Mouse (Mus musculus): Measurements from ENCODE around the gene Col6a3. TPM values are rescaled to one million over a fixed set of nuclear protein-coding genes. Genes with fewer than 3 reads are reported as not detected.

Gene Col6a3
- polyA plus RNA-seq, 1 experiment from 2014 or later = 7.7 TPM

DNA sequence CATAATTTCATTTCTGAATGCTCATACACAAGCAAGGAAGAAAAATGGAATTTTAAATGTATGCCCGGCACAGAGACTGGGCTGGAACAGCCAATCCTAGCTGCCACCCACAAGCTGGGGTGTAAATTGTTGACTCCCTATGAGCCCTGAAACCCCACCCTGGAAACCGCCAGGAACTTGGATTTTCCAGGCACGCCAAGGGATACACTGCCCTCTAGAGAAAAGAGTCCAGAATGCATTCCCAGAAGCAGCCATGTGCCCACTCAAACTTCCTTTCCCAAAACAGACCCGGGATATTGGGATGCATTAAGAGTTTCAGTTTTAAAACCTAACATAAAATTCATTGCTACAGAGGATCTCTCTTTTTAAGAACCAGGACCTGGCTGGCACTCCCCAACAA lies 3.5 kb downstream of the Col6a3 start:
- WGBS (ENCODE audit: insufficient replicate concordance) = 11% methylated on average over 4 of the region's 4 CpGs
- no peak for ATAC-seq

DNA sequence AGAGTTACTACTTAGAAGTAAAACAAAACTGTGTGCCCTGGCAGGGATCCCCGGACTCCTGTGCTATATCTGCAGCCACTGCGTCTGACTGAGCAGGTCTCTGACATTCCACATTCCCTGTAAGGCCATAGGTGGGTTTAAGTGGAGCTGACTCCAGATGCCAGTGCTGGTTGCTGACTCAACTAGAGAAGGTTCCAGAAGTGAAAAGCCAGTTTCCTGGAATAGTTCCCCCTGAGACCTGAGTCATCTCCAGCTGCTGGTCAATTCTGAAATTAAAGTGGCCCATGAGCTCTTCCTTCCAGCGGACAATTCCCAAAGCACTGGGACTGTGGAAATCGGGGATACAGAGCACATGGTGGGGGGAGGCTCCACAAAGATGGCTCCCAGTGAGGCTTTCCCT lies 5.1 kb downstream of the Col6a3 start:
- no peaks in the 10 kb centered on the region for H3K4me1 ChIP-seq
- ATAC-seq = no peak
- whole genome bisulfite sequencing (ENCODE audit: insufficient replicate concordance) = 72% methylated on average over 4 of the region's 4 CpGs
- no peak overlapping the region for H3K4me3 ChIP-seq
- H3K9me3 ChIP-seq (replicated peaks) = no peaks in the 10 kb centered on the region
- no peak overlapping the region for H3K4me2 ChIP-seq
- no peak overlapping the region for H3K27ac ChIP-seq
- H3K36me3 ChIP-seq = no peaks in the 10 kb centered on the region
- no peak overlapping the region for H3K9ac ChIP-seq
- no peaks in the 10 kb centered on the region; the same call in 1 of the 2 replicates for H3K27me3 ChIP-seq (replicated peaks)

More for the DNA sequence above, 3.5 kb downstream of the Col6a3 start:
- no peaks in the 10 kb centered on the region for H3K9me3 ChIP-seq (replicated peaks)
- no peaks in the 10 kb centered on the region for H3K36me3 ChIP-seq
- H3K4me1 ChIP-seq = no peaks in the 10 kb centered on the region
- H3K4me2 ChIP-seq = no peak overlapping the region
- H3K4me3 ChIP-seq = no peak overlapping the region
- no peak overlapping the region for H3K27ac ChIP-seq
- H3K27me3 ChIP-seq (replicated peaks) = no peaks in the 10 kb centered on the region; the same call in 1 of the 2 replicates
- H3K9ac ChIP-seq = no peak overlapping the region

- Histone ChIP-seq H3K4me1 (no peaks in the 10 kb centered on the region), H3K9me3 (replicated peaks) (no peaks in the 10 kb centered on the region), H3K27me3 (replicated peaks) (no peaks in the 10 kb centered on the region; the same call in 1 of the 2 replicates), H3K4me3 (no peak overlapping the region), H3K36me3 (no peaks in the 10 kb centered on the region), H3K4me2 (no peak overlapping the region), H3K9ac (no peak overlapping the region), H3K27ac (no peak overlapping the region)
- no peak for ATAC-seq
- 57% methylated on average over 12 of the region's 12 CpGs for WGBS (ENCODE audit: insufficient replicate concordance)
Observed at GRCm38 (mm10) chr1:90838221-90838620, 5.5 kb downstream of the Col6a3 start.

DNA sequence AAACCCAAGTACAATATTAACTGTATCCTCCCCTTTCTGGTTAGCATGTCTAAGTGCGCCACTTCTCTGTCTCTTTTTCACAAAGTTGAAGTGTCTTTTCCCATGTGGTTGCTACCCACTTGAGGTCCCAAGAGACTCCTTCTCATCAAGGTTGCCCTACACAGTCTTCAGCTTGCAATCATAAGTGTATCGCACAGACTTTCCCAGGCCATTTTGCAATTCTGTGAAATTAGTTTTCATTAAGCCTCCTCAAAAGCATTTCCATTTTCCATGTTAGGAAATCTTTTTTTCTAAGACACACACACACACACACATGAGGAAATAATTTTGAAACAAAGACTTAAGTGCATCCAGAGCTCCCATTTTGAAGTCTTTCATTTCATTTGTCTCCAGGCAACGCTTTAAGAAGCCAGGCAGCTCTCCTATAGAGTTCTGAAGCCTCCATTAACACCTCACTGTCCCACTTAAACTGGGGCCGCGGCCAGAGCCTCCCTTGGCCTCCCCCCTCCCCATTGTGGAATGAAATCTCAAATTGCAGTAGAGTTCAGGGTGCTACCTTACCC lies 7.5 kb downstream of the Col6a3 start:
- H3K4me3 ChIP-seq = no peak overlapping the region
- no peak overlapping the region for H3K9ac ChIP-seq
- H3K36me3 ChIP-seq = no peaks in the 10 kb centered on the region
- 46% methylated on average over 5 of the region's 5 CpGs for WGBS (ENCODE audit: insufficient replicate concordance)
- H3K27me3 ChIP-seq (replicated peaks) = no peaks in the 10 kb centered on the region
- no peaks in the 10 kb centered on the region for H3K9me3 ChIP-seq (replicated peaks)
- H3K27ac ChIP-seq = no peak overlapping the region
- ATAC-seq = no peak
- H3K4me1 ChIP-seq = no peaks in the 10 kb centered on the region
- no peak overlapping the region for H3K4me2 ChIP-seq

DNA sequence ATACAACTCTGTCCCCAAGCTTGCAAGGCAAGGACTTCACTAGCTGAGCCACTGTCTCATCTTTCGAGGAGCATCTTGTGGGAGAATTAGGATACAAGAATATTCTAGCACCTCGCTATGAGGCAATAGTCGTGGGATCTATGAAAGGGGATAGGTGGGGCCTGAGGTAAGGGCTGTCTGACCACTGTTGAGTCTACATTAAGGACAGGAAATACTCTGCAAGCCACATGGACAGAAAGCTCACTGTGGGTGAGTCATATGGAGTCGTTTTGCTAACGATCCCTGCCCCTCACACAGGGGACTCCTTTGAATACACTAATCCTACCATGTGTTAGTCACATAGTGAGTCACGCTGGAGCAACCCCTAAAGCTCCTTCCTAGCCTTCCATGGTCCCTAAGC lies 9.1 kb downstream of the Col6a3 start:
- H3K36me3 ChIP-seq = no peaks in the 10 kb centered on the region
- H3K4me1 ChIP-seq = no peaks in the 10 kb centered on the region
- no peak overlapping the region for H3K4me2 ChIP-seq
- H3K4me3 ChIP-seq = no peak overlapping the region
- no peaks in the 10 kb centered on the region for H3K27me3 ChIP-seq (replicated peaks)
- 39% methylated on average over 6 of the region's 6 CpGs for WGBS (ENCODE audit: insufficient replicate concordance)
- no peak overlapping the region for H3K9ac ChIP-seq
- no peak for ATAC-seq
- no peak overlapping the region for H3K27ac ChIP-seq
- H3K9me3 ChIP-seq (replicated peaks) = no peaks in the 10 kb centered on the region

- Histone ChIP-seq H3K36me3 (no peaks in the 10 kb centered on the region), H3K4me3 (no peak overlapping the region), H3K27ac (no peak overlapping the region), H3K4me1 (no peaks in the 10 kb centered on the region), H3K9me3 (replicated peaks) (no peaks in the 10 kb centered on the region), H3K9ac (no peak overlapping the region), H3K27me3 (replicated peaks) (no peaks in the 10 kb centered on the region), H3K4me2 (no peak overlapping the region)
- WGBS (ENCODE audit: insufficient replicate concordance) = 37% methylated on average over 6 of the region's 6 CpGs
- no peak for ATAC-seq
Observed at GRCm38 (mm10) chr1:90830006-90830405, 13.8 kb downstream of the Col6a3 start.

DNA sequence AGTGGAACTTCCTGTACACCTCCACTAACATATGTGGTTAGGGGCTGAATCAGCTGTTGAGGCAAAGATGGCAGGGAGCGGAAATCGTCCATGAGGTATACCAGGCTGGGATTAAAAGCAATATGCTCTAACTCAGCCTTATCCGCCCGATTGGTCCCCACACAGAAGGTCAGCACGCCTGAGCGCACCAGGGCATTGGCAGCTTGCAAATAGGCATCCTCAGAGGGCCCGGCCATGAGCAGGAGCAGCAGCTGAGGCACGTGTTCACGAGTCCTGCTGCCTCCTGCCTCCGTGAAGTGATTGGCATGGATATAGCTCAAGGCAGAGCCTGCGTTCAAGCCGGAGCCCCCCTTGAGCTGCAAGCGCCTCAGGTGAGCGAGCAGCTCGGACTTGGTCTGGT lies 30.5 kb downstream of the Col6a3 start:
- no peak overlapping the region for H3K27ac ChIP-seq
- WGBS (ENCODE audit: insufficient replicate concordance) = 81% methylated on average over 15 of the region's 15 CpGs
- H3K27me3 ChIP-seq (replicated peaks) = no peaks in the 10 kb centered on the region
- no peaks in the 10 kb centered on the region for H3K4me1 ChIP-seq
- no peaks in the 10 kb centered on the region for H3K36me3 ChIP-seq
- no peak overlapping the region for H3K4me2 ChIP-seq
- no peak overlapping the region for H3K9ac ChIP-seq
- no peaks in the 10 kb centered on the region for H3K9me3 ChIP-seq (replicated peaks)
- no peak for ATAC-seq
- H3K4me3 ChIP-seq = no peak overlapping the region

GRCm38 (mm10) chr1:90808930-90809329 lies 34.8 kb downstream of the Col6a3 start:
- no peak overlapping the region for H3K27ac ChIP-seq
- ATAC-seq = no peak
- H3K4me2 ChIP-seq = no peak overlapping the region
- no peak overlapping the region for H3K9ac ChIP-seq
- no peaks in the 10 kb centered on the region for H3K4me1 ChIP-seq
- H3K36me3 ChIP-seq = no peaks in the 10 kb centered on the region
- WGBS (ENCODE audit: insufficient replicate concordance) = 54% methylated on average over 9 of the region's 9 CpGs
- no peak overlapping the region for H3K4me3 ChIP-seq
- no peaks in the 10 kb centered on the region for H3K27me3 ChIP-seq (replicated peaks)
- no peaks in the 10 kb centered on the region for H3K9me3 ChIP-seq (replicated peaks)

DNA sequence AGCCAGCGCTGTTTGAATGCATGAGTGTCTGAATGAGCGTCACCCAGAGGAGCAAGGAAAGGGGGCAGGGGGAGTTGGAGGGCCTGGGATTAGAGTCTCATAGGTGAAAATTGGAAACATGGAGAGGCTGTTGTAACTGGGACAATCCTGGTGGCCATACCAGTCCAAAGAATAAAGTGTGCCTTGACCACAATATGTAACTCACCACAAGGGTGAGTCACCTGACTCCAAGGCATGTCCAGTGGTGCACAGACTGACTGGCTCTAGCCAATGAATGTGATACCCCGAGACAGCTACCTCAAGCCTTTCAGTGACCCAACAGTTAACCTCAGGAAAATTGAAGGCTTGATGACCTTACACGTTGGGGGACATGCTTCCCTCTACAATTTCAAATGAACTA lies 40.7 kb downstream of the Col6a3 start:
- WGBS (ENCODE audit: insufficient replicate concordance) = 66% methylated on average over 4 of the region's 4 CpGs
- Histone ChIP-seq H3K27ac (no peak overlapping the region), H3K4me2 (no peak overlapping the region), H3K4me3 (no peak overlapping the region), H3K27me3 (replicated peaks) (no peaks in the 10 kb centered on the region), H3K9me3 (replicated peaks) (no peaks in the 10 kb centered on the region), H3K9ac (no peak overlapping the region), H3K4me1 (no peaks in the 10 kb centered on the region), H3K36me3 (no peaks in the 10 kb centered on the region)
- ATAC-seq = no peak

GRCm38 (mm10) chr1:90801067-90801466 lies 42.7 kb downstream of the Col6a3 start:
- no peak overlapping the region for H3K4me2 ChIP-seq
- H3K36me3 ChIP-seq = no peaks in the 10 kb centered on the region
- no peak for ATAC-seq
- WGBS (ENCODE audit: insufficient replicate concordance) = 70% methylated on average over 13 of the region's 13 CpGs
- H3K9me3 ChIP-seq (replicated peaks) = no peaks in the 10 kb centered on the region
- H3K27me3 ChIP-seq (replicated peaks) = no peaks in the 10 kb centered on the region
- no peaks in the 10 kb centered on the region for H3K4me1 ChIP-seq
- no peak overlapping the region for H3K4me3 ChIP-seq
- no peak overlapping the region for H3K27ac ChIP-seq
- H3K9ac ChIP-seq = no peak overlapping the region

- Histone ChIP-seq H3K27me3 (replicated peaks) (no peaks in the 10 kb centered on the region), H3K27ac (no peak overlapping the region), H3K9me3 (replicated peaks) (no peaks in the 10 kb centered on the region), H3K4me2 (no peak overlapping the region), H3K36me3 (no peaks in the 10 kb centered on the region), H3K4me1 (no peaks in the 10 kb centered on the region), H3K9ac (no peak overlapping the region), H3K4me3 (no peak overlapping the region)
- 71% methylated on average over 3 of the region's 3 CpGs for WGBS (ENCODE audit: insufficient replicate concordance)
- no peak for ATAC-seq
Observed at GRCm38 (mm10) chr1:90800466-90800865, 43.3 kb downstream of the Col6a3 start.

DNA sequence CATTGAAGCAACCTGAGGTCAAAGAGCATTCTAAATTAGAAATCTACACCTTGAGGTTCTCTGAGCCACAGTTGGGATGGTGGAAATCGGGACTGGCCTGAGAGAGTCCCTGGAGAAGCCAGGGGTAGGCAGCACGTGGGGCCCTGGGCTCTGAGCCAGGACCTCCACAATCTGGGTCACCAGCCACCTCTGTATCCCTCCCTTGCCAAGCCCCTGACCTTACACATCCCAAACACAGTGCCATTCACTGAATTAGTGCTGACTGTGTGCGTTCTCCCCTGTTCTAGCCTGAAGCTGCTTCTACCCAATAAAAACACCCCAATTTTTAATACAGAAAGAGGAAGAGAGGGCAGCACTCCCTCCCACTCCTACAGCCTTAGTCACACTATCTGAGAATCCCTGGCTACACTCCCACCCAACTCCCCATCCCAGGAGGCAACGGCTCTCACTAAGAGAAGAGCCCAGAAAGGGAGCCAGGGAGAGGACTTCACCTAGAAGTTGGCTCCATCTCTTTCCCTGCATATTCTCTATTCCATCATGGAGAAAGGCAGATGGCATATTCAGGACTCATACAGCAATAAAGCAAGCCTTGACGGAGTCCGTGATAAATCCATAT lies 46.4 kb downstream of the Col6a3 start:
- WGBS (ENCODE audit: insufficient replicate concordance) = 65% methylated on average over 6 of the region's 6 CpGs
- H3K4me3 ChIP-seq = no peak overlapping the region
- no peak overlapping the region for H3K9ac ChIP-seq
- H3K4me2 ChIP-seq = no peak overlapping the region
- no peaks in the 10 kb centered on the region for H3K4me1 ChIP-seq
- no peaks in the 10 kb centered on the region for H3K9me3 ChIP-seq (replicated peaks)
- H3K27me3 ChIP-seq (replicated peaks) = no peaks in the 10 kb centered on the region
- no peak for ATAC-seq
- H3K27ac ChIP-seq = no peak overlapping the region
- 0 out of 2 replicates have a peak, but pooled peaks cover 8% of the 10 kb centered on the region for H3K36me3 ChIP-seq

GRCm38 (mm10) chr1:90793368-90793767 lies 50.4 kb downstream of the Col6a3 start:
- no peak overlapping the region for H3K9ac ChIP-seq
- no peak overlapping the region for H3K27ac ChIP-seq
- 0 out of 2 replicates have a peak, but pooled peaks cover 8% of the 10 kb centered on the region for H3K36me3 ChIP-seq
- no peaks in the 10 kb centered on the region for H3K4me1 ChIP-seq
- H3K27me3 ChIP-seq (replicated peaks) = no peaks in the 10 kb centered on the region
- 71% methylated on average over 4 of the region's 4 CpGs for WGBS (ENCODE audit: insufficient replicate concordance)
- no peaks in the 10 kb centered on the region for H3K9me3 ChIP-seq (replicated peaks)
- H3K4me2 ChIP-seq = no peak overlapping the region
- no peak overlapping the region for H3K4me3 ChIP-seq
- ATAC-seq = no peak

Measured in liver, embryonic 12.5 days (tissue).